Mouse (Mus musculus): ENCODE data around the gene Tmem170b. TPM values are rescaled to one million over a fixed set of nuclear protein-coding genes. Genes with fewer than 3 reads are reported as not detected.

Tmem170b gene
- polyA plus RNA-seq, 1 experiment from 2014 or later: 6.3 TPM

DNA sequence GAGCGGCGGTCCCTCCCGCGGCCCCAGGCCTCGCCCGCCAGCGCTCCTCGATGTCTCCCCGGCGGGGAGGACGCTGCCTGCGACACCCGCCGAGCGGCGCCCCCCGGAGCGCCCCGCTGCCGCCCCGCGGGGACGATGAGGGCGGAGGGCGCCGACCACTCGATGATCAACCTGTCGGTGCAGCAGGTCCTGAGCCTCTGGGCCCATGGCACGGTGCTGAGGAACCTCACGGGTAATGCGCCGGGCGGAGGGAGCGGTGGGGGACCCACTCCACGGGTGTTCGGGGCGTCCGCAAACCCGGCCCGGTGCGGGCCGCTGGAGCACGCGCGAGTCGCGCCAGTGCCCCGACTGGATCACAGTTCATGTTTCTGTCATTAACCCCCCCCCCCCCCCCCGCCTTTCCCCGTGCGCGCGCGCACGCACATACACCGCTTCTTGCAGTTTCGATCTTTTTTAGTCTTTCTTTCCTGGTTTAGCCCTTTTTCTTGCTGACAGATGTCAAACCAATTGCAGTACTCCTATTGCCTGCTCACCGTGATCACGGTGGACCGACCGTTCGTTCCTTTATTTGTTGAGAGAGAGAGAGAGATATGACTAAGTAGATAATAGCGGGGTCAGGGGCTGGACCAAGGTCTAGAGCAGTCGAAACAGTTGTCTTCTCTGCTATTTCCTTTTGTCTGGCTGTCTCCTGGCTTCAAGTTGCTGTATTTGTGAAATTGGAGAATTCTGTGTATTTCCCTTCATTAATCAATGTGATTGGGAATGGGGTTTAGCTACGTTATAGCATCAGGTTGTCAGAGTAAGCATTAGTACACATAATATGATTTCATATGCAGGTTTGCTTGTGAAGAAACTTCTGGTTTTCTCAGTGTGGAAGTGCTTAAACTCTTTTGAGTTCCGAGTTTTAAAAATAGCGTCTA, 634 bp downstream of the Tmem170b start:
- peak; percentile 5; the same call in 1 of the 2 replicates for ATAC-seq (ENCODE audit: low read depth)
- Histone ChIP-seq H3K9me3 (replicated peaks; ENCODE audit: control insufficient read depth, low read length) (no peaks in the 10 kb centered on the region), H3K4me1 (ENCODE audit: control insufficient read depth, low read depth, low read length) (peaks cover 19% of the 10 kb centered on the region), H3K27ac (ENCODE audit: low read length) (peak overlapping the region; percentile 89), H3K27me3 (ENCODE audit: control insufficient read depth, insufficient read depth, low read depth, low read length) (no peaks in the 10 kb centered on the region), H3K36me3 (ENCODE audit: control insufficient read depth, insufficient read depth) (no peaks in the 10 kb centered on the region), H3K9ac (ENCODE audit: low read depth, low read length) (peak overlapping the region; percentile 90), H3K4me3 (ENCODE audit: low read depth, low read length) (peak overlapping the region; percentile 90), H3K4me2 (ENCODE audit: low read depth, low read length) (peak overlapping the region; percentile 90)
- under 1% methylated on average over 60 of the region's 67 CpGs for WGBS (ENCODE audit: insufficient replicate concordance)

DNA sequence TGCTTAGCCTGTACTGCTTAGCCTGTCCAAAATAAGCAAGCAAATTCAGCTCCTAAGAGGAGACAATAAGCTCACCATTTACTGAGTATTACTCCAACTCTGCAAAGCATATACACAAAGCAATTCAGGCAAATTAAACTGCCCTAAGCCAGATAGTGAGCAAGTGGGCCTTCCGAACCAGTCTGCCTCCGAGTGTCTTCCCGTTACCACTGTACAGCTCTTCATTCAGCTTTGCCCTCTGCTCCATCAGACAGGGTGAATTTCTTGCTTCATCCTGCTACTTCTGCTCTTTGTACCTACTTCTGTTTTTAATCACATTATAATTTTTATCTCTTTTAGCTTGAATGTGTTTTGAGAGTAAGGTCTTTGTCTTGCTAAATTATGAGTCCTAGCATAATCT, 1.9 kb downstream of the Tmem170b start:
- Histone ChIP-seq H3K4me2 (ENCODE audit: low read depth, low read length) (peak overlapping the region; percentile 90), H3K9ac (ENCODE audit: low read depth, low read length) (no peak overlapping the region), H3K36me3 (ENCODE audit: control insufficient read depth, insufficient read depth) (no peaks in the 10 kb centered on the region), H3K9me3 (replicated peaks; ENCODE audit: control insufficient read depth, low read length) (no peaks in the 10 kb centered on the region), H3K4me1 (ENCODE audit: control insufficient read depth, low read depth, low read length) (peaks cover 19% of the 10 kb centered on the region), H3K27ac (ENCODE audit: low read length) (peak overlapping the region; percentile 50), H3K27me3 (ENCODE audit: control insufficient read depth, insufficient read depth, low read depth, low read length) (no peaks in the 10 kb centered on the region), H3K4me3 (ENCODE audit: low read depth, low read length) (peak overlapping the region; percentile 19)
- WGBS (ENCODE audit: insufficient replicate concordance): 76% methylated on average over 3 of the region's 3 CpGs
- no peak for ATAC-seq (ENCODE audit: low read depth)

DNA sequence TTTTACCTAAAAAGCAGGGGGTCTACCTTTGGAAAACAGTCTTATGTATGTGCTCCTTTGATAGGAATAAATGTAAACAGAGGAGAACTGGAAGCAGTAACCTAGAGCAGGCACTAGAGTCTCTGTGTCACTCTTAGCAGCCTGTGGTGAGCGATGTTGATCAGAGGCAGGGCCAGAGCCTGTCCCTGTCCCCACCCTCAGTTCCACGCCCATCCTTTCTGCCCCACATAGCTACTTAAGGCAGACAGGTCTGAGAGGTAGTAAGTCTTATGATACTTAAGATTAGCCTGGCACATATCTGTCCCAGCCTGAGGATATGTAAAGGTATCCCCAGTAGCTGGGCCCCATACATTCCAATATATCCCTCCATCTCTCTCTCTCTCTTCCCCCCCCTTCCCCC, 2.9 kb downstream of the Tmem170b start:
- no peak for ATAC-seq (ENCODE audit: low read depth)
- H3K27me3 ChIP-seq (ENCODE audit: control insufficient read depth, insufficient read depth, low read depth, low read length): no peaks in the 10 kb centered on the region
- no peaks in the 10 kb centered on the region for H3K36me3 ChIP-seq (ENCODE audit: control insufficient read depth, insufficient read depth)
- H3K4me2 ChIP-seq (ENCODE audit: low read depth, low read length): no peak overlapping the region
- H3K9ac ChIP-seq (ENCODE audit: low read depth, low read length): no peak overlapping the region
- H3K27ac ChIP-seq (ENCODE audit: low read length): no peak overlapping the region
- no peak overlapping the region for H3K4me3 ChIP-seq (ENCODE audit: low read depth, low read length)
- 24% methylated on average over 2 of the region's 2 CpGs for WGBS (ENCODE audit: insufficient replicate concordance)
- H3K9me3 ChIP-seq (replicated peaks; ENCODE audit: control insufficient read depth, low read length): no peaks in the 10 kb centered on the region
- peaks cover 16% of the 10 kb centered on the region for H3K4me1 ChIP-seq (ENCODE audit: control insufficient read depth, low read depth, low read length)

- no peaks in the 10 kb centered on the region for H3K27me3 ChIP-seq (ENCODE audit: control insufficient read depth, insufficient read depth, low read depth, low read length)
- no peaks in the 10 kb centered on the region for H3K36me3 ChIP-seq (ENCODE audit: control insufficient read depth, insufficient read depth)
- no peak overlapping the region for H3K4me3 ChIP-seq (ENCODE audit: low read depth, low read length)
- WGBS (ENCODE audit: insufficient replicate concordance): 74% methylated on average over 1 of the region's 1 CpGs
- peaks cover 8% of the 10 kb centered on the region for H3K4me1 ChIP-seq (ENCODE audit: control insufficient read depth, low read depth, low read length)
- H3K9me3 ChIP-seq (replicated peaks; ENCODE audit: control insufficient read depth, low read length): no peaks in the 10 kb centered on the region
- H3K27ac ChIP-seq (ENCODE audit: low read length): no peak overlapping the region
- ATAC-seq (ENCODE audit: low read depth): no peak
- H3K4me2 ChIP-seq (ENCODE audit: low read depth, low read length): no peak overlapping the region
- no peak overlapping the region for H3K9ac ChIP-seq (ENCODE audit: low read depth, low read length)
Measured at GRCm38 (mm10) chr13:41611046-41611445, 5.3 kb downstream of the Tmem170b start.

- Histone ChIP-seq H3K36me3 (ENCODE audit: control insufficient read depth, insufficient read depth) (no peaks in the 10 kb centered on the region), H3K27me3 (ENCODE audit: control insufficient read depth, insufficient read depth, low read depth, low read length) (no peaks in the 10 kb centered on the region), H3K4me1 (ENCODE audit: control insufficient read depth, low read depth, low read length) (peaks cover 7% of the 10 kb centered on the region), H3K4me2 (ENCODE audit: low read depth, low read length) (no peak overlapping the region), H3K27ac (ENCODE audit: low read length) (no peak overlapping the region), H3K4me3 (ENCODE audit: low read depth, low read length) (no peak overlapping the region), H3K9ac (ENCODE audit: low read depth, low read length) (no peak overlapping the region), H3K9me3 (replicated peaks; ENCODE audit: control insufficient read depth, low read length) (no peaks in the 10 kb centered on the region)
- WGBS (ENCODE audit: insufficient replicate concordance): 73% methylated on average over 2 of the region's 2 CpGs
- ATAC-seq (ENCODE audit: low read depth): no peak
Measured at GRCm38 (mm10) chr13:41614539-41614938, 8.8 kb downstream of the Tmem170b start.

DNA sequence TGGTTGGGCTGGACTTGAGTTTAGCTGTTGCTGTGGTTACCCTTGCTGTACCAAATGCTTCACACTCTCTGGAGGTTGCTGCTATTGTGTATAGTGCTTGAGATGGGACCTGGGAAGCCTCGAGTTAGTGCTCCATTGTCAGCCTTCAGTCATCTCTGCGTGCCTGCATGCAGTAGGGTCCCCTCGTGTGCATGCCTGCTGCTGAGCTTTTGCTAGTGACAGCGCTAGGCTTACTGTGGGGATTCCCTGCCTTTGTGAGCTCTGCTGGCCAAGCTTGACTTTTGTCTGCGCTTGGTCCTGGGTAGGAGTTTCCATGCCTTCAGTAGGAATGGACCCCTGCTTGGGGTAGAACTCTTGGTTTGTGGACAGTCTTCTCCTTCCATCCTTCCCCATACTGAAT, 9.3 kb downstream of the Tmem170b start:
- Histone ChIP-seq H3K9ac (ENCODE audit: low read depth, low read length) (no peak overlapping the region), H3K36me3 (ENCODE audit: control insufficient read depth, insufficient read depth) (no peaks in the 10 kb centered on the region), H3K9me3 (replicated peaks; ENCODE audit: control insufficient read depth, low read length) (no peaks in the 10 kb centered on the region), H3K4me1 (ENCODE audit: control insufficient read depth, low read depth, low read length) (peaks cover 12% of the 10 kb centered on the region), H3K4me2 (ENCODE audit: low read depth, low read length) (no peak overlapping the region), H3K27me3 (ENCODE audit: control insufficient read depth, insufficient read depth, low read depth, low read length) (no peaks in the 10 kb centered on the region), H3K27ac (ENCODE audit: low read length) (no peak overlapping the region), H3K4me3 (ENCODE audit: low read depth, low read length) (no peak overlapping the region)
- WGBS (ENCODE audit: insufficient replicate concordance): 66% methylated on average over 5 of the region's 5 CpGs
- no peak for ATAC-seq (ENCODE audit: low read depth)

GRCm38 (mm10) chr13:41619470-41619869, 13.8 kb downstream of the Tmem170b start:
- 42% methylated on average over 4 of the region's 4 CpGs for WGBS (ENCODE audit: insufficient replicate concordance)
- no peaks in the 10 kb centered on the region for H3K9me3 ChIP-seq (replicated peaks; ENCODE audit: control insufficient read depth, low read length)
- H3K4me3 ChIP-seq (ENCODE audit: low read depth, low read length): no peak overlapping the region
- H3K36me3 ChIP-seq (ENCODE audit: control insufficient read depth, insufficient read depth): no peaks in the 10 kb centered on the region
- no peak overlapping the region for H3K4me2 ChIP-seq (ENCODE audit: low read depth, low read length)
- peaks cover 13% of the 10 kb centered on the region for H3K4me1 ChIP-seq (ENCODE audit: control insufficient read depth, low read depth, low read length)
- H3K27ac ChIP-seq (ENCODE audit: low read length): no peak overlapping the region
- no peaks in the 10 kb centered on the region for H3K27me3 ChIP-seq (ENCODE audit: control insufficient read depth, insufficient read depth, low read depth, low read length)
- peak; percentile 81 for ATAC-seq (ENCODE audit: low read depth)
- no peak overlapping the region for H3K9ac ChIP-seq (ENCODE audit: low read depth, low read length)

DNA sequence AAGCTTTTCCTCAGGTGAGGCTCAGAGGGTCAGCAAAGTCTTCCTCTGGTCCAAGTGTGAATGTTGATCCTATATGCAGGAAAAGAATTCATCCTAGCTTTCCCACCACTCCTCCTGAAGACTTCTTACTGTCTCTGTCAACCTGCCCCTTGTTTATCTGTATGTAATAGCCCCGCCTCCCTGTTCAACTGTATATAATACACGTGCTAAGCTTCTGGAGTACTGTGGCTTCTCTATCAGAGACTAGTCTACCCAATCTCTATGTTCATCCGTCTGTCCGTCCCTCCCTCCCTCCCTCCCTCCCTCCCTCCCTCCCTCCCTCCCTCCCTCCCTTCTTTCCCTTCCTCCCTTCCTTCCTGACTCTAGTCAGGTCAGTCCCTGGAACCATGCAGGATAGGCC, 14.4 kb downstream of the Tmem170b start:
- 27% methylated on average over 4 of the region's 4 CpGs for WGBS (ENCODE audit: insufficient replicate concordance)
- H3K27ac ChIP-seq (ENCODE audit: low read length): no peak overlapping the region
- H3K4me2 ChIP-seq (ENCODE audit: low read depth, low read length): no peak overlapping the region
- ATAC-seq (ENCODE audit: low read depth): no peak
- no peak overlapping the region for H3K9ac ChIP-seq (ENCODE audit: low read depth, low read length)
- no peaks in the 10 kb centered on the region for H3K9me3 ChIP-seq (replicated peaks; ENCODE audit: control insufficient read depth, low read length)
- H3K36me3 ChIP-seq (ENCODE audit: control insufficient read depth, insufficient read depth): no peaks in the 10 kb centered on the region
- H3K4me3 ChIP-seq (ENCODE audit: low read depth, low read length): no peak overlapping the region
- H3K27me3 ChIP-seq (ENCODE audit: control insufficient read depth, insufficient read depth, low read depth, low read length): no peaks in the 10 kb centered on the region
- H3K4me1 ChIP-seq (ENCODE audit: control insufficient read depth, low read depth, low read length): peaks cover 16% of the 10 kb centered on the region

DNA sequence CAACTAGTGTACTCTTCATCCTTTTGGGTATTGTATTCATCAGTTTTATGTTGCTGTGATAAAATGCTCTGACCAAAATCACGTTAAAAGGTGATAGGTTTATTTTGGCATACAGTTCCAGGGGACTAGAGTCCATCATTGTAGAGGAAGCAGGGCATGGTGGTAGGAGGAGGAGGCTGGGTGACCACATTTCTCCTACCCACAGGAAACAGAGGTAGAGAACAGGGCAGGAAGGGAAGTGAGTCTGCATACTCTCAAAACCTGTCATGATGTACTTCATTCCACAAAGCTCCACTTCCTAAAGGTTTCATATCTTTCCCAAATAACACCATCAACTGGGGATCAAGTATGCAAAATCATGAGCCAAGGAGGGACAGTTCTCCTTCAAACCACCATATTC, 18.4 kb downstream of the Tmem170b start:
- H3K4me2 ChIP-seq (ENCODE audit: low read depth, low read length): no peak overlapping the region
- no peak for ATAC-seq (ENCODE audit: low read depth)
- WGBS (ENCODE audit: insufficient replicate concordance): 59% methylated on average over 1 of the region's 1 CpGs

More for the DNA sequence above, 18.4 kb downstream of the Tmem170b start:
- Histone ChIP-seq H3K27me3 (ENCODE audit: control insufficient read depth, insufficient read depth, low read depth, low read length) (no peaks in the 10 kb centered on the region), H3K4me1 (ENCODE audit: control insufficient read depth, low read depth, low read length) (peaks cover 13% of the 10 kb centered on the region), H3K27ac (ENCODE audit: low read length) (no peak overlapping the region), H3K36me3 (ENCODE audit: control insufficient read depth, insufficient read depth) (no peaks in the 10 kb centered on the region), H3K9me3 (replicated peaks; ENCODE audit: control insufficient read depth, low read length) (no peaks in the 10 kb centered on the region), H3K9ac (ENCODE audit: low read depth, low read length) (no peak overlapping the region), H3K4me3 (ENCODE audit: low read depth, low read length) (no peak overlapping the region)

Data from liver, embryonic 16.5 days (tissue).